Mouse (Mus musculus): ENCODE results near the gene Oosp1.

The Oosp1 gene

DNA sequence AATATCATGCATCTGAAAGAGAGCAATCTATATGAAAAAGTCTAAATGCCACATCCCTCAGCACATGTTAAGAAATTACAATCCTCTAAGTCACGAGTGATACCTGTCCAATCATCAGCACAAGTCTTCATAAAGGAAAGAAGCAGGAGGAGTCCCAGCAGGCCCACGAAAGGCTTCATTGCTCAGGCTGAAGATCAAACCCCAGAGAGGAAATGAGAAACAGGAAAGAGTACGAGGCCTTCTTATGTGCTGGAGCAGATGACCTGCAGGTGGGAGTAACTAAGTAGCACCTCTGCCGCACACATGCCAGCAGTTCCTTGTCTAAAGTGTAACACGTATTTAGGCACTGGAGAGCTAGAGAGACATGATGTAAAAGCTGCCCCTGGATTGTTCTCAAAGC, at the start of gene Oosp1:
TSS of gene Oosp1 (minus strand) at position 312 of the 400 bp plus-strand sequence.
- no peak for TF ChIP-seq GATA4 (IDR thresholded peaks at IDR 0.05; ENCODE audit: insufficient replicate concordance, low read length)

GRCm38 (mm10) chr19:11736455-11736854, 45.5 kb upstream of the Oosp1 start:
- TF ChIP-seq GATA4 (IDR thresholded peaks at IDR 0.05; ENCODE audit: insufficient replicate concordance, low read length), result no peak

DNA sequence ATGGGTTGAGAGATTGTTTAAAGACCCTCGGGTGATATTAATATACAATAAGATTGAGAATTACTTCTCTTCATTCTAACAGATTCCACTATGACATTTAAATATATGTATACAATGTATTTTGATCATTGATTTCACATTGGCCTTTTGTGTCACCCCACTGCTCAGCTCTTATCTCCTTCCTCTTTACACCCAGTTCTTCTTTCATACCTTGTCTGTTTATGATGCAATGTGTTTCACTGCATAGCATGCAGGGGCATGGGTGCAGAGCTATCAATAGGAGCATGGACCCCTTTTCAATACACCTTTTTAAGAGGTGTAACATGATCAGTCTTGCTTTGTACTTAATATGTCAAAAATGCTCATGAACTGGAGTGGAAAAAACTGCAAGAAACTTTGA, 39.3 kb upstream of the Oosp1 start:
- no peak for TF ChIP-seq GATA4 (IDR thresholded peaks at IDR 0.05; ENCODE audit: insufficient replicate concordance, low read length)

DNA sequence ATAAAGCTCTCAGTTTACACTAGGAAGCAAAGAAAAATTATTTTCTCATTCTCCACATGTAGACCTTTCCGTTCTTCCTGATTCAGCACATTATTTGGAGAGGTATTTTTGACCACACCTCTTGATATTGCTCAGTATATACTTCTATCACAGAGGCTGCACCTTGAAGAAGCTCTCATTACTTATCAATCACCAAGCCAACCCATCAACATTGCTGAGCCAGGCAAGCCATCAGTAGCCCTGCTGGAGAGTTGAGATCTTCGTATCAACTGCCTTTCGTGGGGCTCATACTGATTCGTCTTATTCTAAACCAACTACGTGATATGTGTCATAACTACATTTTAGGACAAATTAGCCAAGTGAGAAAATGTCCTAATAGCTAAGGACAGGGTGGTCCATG, 36.4 kb upstream of the Oosp1 start:
- TF ChIP-seq GATA4 (IDR thresholded peaks at IDR 0.05; ENCODE audit: insufficient replicate concordance, low read length), result no peak

GRCm38 (mm10) chr19:11725915-11726314, 35.0 kb upstream of the Oosp1 start:
- TF ChIP-seq GATA4 (IDR thresholded peaks at IDR 0.05; ENCODE audit: insufficient replicate concordance, low read length), result no peak

DNA sequence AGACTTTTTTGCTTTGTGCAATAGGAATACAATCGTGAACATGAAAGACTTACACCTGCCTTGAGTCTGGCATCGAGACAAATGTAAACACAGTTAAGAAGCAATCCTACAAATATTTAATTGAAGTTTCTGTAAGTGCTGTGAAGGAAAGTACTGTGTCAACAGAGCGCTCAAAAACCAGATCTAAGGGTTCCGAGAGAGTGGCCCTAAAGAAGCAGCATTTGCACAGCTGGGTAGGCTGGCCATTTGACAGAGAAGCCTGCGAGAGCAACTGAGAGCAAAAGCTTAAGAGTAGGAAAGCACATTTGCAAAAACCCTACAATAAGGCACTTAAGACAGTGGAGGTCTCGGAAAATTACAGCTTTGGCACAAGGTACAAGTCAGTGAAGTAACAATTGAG, 33.3 kb upstream of the Oosp1 start:
- TF ChIP-seq GATA4 (IDR thresholded peaks at IDR 0.05; ENCODE audit: insufficient replicate concordance, low read length), result no peak

DNA sequence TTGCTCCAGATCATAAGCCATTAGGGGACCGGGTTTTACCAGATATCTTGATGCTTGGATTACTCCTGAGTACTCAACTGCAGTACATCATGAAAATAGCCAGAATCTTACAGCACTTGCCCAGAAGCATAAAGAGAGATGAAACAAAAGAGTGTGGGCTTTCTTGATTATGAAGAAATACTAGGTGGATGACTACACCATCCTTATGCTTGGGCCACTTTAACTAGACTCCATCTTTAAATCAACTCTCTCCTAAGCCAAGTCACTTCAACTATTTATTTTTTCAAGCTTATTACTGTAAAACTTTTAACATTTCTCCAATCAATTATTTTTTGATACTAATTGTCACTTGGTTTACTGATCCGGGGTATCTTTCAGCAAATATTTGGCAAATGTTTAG, 32.9 kb upstream of the Oosp1 start:
- no peak for TF ChIP-seq GATA4 (IDR thresholded peaks at IDR 0.05; ENCODE audit: insufficient replicate concordance, low read length)

DNA sequence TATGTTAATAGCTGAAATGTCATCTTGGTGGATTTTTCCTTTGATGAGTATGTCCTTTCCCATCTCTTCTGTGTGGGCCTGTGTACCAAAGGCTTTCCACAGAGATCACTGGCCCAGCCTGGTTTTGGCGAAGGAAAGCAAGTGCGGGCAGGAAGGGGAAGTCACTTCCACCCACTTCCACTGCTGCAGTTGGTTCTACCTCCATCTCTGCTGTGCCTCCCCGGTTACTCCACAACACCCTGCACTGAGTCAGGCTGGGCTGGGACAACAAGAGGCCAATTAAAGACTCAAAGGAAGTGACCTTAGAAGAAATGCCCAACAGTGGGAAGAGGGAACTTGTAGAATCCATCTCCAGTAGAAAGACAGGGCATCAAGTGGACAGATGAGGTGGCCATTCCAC, 29.1 kb upstream of the Oosp1 start:
- TF ChIP-seq GATA4 (IDR thresholded peaks at IDR 0.05; ENCODE audit: insufficient replicate concordance, low read length), result no peak

- no peak for TF ChIP-seq GATA4 (IDR thresholded peaks at IDR 0.05; ENCODE audit: insufficient replicate concordance, low read length)
Measured at GRCm38 (mm10) chr19:11712451-11712850, 21.5 kb upstream of the Oosp1 start.

- TF ChIP-seq GATA4 (IDR thresholded peaks at IDR 0.05; ENCODE audit: insufficient replicate concordance, low read length), result no peak
Measured at GRCm38 (mm10) chr19:11698342-11698741, 7.4 kb upstream of the Oosp1 start.

GRCm38 (mm10) chr19:11696755-11697154, 5.8 kb upstream of the Oosp1 start, which contains the start of gene Oosp3:
Gene Oosp3, plus strand, starts transcription at chr19:11697055.
- no peak for TF ChIP-seq GATA4 (IDR thresholded peaks at IDR 0.05; ENCODE audit: insufficient replicate concordance, low read length)

GRCm38 (mm10) chr19:11691454-11691853, 504 bp upstream of the Oosp1 start:
- no peak for TF ChIP-seq GATA4 (IDR thresholded peaks at IDR 0.05; ENCODE audit: insufficient replicate concordance, low read length)

DNA sequence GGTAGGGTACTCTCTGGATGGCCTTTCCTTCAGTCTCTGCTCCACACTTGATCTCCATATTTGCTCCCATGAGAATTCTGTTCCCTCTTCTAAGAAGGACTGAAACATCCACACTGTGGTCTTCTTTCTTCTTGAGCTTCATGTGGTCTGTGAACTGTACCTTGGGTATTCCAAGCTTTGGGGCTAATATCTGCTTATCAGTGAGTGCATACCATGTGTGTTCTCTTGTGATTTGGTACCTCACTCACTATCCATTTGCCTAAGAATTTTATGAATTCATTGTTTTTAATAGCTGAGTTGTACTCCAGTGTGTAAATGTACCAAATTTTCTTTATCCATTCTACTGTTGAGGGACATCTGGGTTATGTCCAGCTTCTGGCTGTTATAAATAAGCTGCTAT, 29.4 kb downstream of the Oosp1 start:
- no peak for TF ChIP-seq GATA4 (IDR thresholded peaks at IDR 0.05; ENCODE audit: insufficient replicate concordance, low read length)

GRCm38 (mm10) chr19:11660459-11660858, 30.5 kb downstream of the Oosp1 start, which contains the start of gene Oosp2:
Gene Oosp2, minus strand, starts transcription at chr19:11660559.
- TF ChIP-seq GATA4 (IDR thresholded peaks at IDR 0.05; ENCODE audit: insufficient replicate concordance, low read length), result no peak

DNA sequence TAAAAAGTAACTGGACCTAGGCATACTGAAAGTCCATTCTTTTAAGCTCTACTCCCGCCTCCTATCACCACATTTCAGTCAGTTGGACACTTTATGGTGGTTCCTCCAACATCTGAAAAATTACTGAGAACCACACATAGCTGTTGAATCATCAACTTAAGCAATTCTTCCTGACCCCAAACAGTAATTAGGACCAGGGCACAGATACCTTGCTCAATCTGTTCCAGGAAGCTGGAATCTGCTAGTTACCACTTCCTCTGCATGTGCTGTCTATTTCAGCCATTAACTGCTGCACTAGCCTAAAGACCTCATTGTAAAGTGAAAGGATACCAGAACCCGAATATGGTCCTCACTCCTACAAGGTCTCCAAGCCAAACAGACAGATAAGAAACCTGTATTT, 31.8 kb downstream of the Oosp1 start:
- TF ChIP-seq GATA4 (IDR thresholded peaks at IDR 0.05; ENCODE audit: insufficient replicate concordance, low read length), result no peak

GRCm38 (mm10) chr19:11649564-11649963, 41.4 kb downstream of the Oosp1 start:
- TF ChIP-seq GATA4 (IDR thresholded peaks at IDR 0.05; ENCODE audit: insufficient replicate concordance, low read length), result no peak

DNA sequence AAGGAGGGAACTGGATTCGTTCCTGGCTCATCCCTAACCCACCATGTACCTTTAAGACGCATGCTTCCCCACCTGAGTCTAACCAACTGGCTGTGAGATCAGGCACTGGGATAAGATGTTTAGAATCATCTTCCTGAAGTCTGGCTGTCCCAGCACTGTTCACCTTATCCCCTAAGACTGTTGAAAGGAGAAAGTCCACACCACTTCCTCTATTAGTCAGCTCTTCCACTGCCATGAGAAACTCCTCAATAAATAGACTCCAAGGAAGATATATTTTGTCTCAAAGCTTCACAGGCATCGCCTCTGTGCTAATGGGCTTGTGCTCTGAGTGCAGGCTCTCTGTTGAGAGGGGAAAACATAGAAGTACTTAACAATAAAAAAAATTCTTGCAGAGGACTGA, 44.8 kb downstream of the Oosp1 start:
- no peak for TF ChIP-seq GATA4 (IDR thresholded peaks at IDR 0.05; ENCODE audit: insufficient replicate concordance, low read length)

GRCm38 (mm10) chr19:11640732-11641131, 50.2 kb downstream of the Oosp1 start, which contains the start of gene Ms4a3:
Gene Ms4a3, minus strand, starts transcription at chr19:11640851.
- TF ChIP-seq GATA4 (IDR thresholded peaks at IDR 0.05; ENCODE audit: insufficient replicate concordance, low read length), result no peak
